Mouse (Mus musculus) limb, embryonic 15.5 days (tissue): ENCODE measurements around the gene Gucy2d. TPM values are rescaled to one million over a fixed set of nuclear protein-coding genes. Genes with fewer than 3 reads are reported as not detected.

ENCODE experiments used
- polyA plus RNA-seq: library from polyadenylated mRNA; unstranded; fragments of >200 nt; fragmentation: Nextera tagmentation; extraction: Ambion mirVana; gene quantifications from 2 replicates; pipeline ENCODE4 v1.2.1, GENCODE M21; 2015

Gene Gucy2d
- polyA plus RNA-seq, 1 experiment from 2014 or later = not detected

Other genes with a start within 250 kb of the Gucy2d start
- gene B3gnt6, start 240.9 kb upstream of the Gucy2d start, polyA plus RNA-seq = 0.16 TPM in 1 of 2 replicates, not detected in the other
- gene Acer3, start 119.2 kb upstream of the Gucy2d start, polyA plus RNA-seq = 47.2 and 48.3 TPM in 2 replicates
- gene Tsku, start 79.1 kb upstream of the Gucy2d start, polyA plus RNA-seq = 20.7 and 21.6 TPM in 2 replicates
- 8.4 and 8.8 TPM in 2 replicates for gene Lrrc32, start 48.9 kb downstream of the Gucy2d start, polyA plus RNA-seq
- gene Emsy, start 216.4 kb downstream of the Gucy2d start, polyA plus RNA-seq = 23.8 and 25.5 TPM in 2 replicates